Mouse (Mus musculus) liver, postnatal 0 days (tissue): ENCODE measurements around the gene Mrpl46. TPM values are rescaled to one million over a fixed set of nuclear protein-coding genes. Genes with fewer than 3 reads are reported as not detected.

ENCODE experiments used
- ATAC-seq: fragments of 200-750 bp; cut with Nextera tagmentation; 2 replicates; pipeline ENCODE4 v1.8.0; 2017; ENCODE audit warnings: mild to moderate bottlenecking, moderate library complexity
- DNase-seq: peaks from one replicate; pipeline ENCODE4 v3.0.0-alpha.2; 2016
- H3K27ac ChIP-seq: fragments of 300-500 bp; sonication (generic); 2 replicates; pipeline ENCODE4 v1.5.1; 2014; ENCODE audit warnings: antibody characterized with exemption, moderate library complexity, mild to moderate bottlenecking, low read depth
- H3K27me3 ChIP-seq: fragments of 300-500 bp; sonication (generic); 2 replicates; pipeline ENCODE4 v1.6.1; 2014; ENCODE audit warnings: low read length, control low read depth, mixed read lengths; ENCODE audit not compliant: insufficient read depth
- H3K36me3 ChIP-seq: fragments of 300-500 bp; sonication (generic); replicated peaks from 2 replicates; pipeline ENCODE4 v1.6.1; 2014; ENCODE audit warnings: mild to moderate bottlenecking, control low read depth, low read length, moderate library complexity, mixed read lengths; ENCODE audit not compliant: insufficient read depth
- H3K4me1 ChIP-seq: fragments of 300-500 bp; sonication (generic); 2 replicates; pipeline ENCODE4 v1.6.1; 2014; ENCODE audit warnings: antibody characterized with exemption, mild to moderate bottlenecking, control low read depth; ENCODE audit not compliant: insufficient read depth
- H3K4me2 ChIP-seq: fragments of 300-500 bp; sonication (generic); 2 replicates; pipeline ENCODE4 v1.6.1; 2014; ENCODE audit warnings: low read depth, mild to moderate bottlenecking, low read length, moderate library complexity, mixed read lengths
- H3K4me3 ChIP-seq: fragments of 300-500 bp; sonication (generic); 2 replicates; pipeline ENCODE4 v1.5.1; 2014; ENCODE audit warnings: low read depth, low read length
- H3K9ac ChIP-seq: fragments of 300-500 bp; sonication (generic); replicated peaks from 2 replicates; pipeline ENCODE4 v1.6.1; 2014; ENCODE audit warnings: mild to moderate bottlenecking, moderate library complexity
- H3K9me3 ChIP-seq: fragments of 300-500 bp; sonication (generic); 2 replicates; pipeline ENCODE4 v1.6.1; 2016; ENCODE audit warnings: mild to moderate bottlenecking, control low read depth, low read length, mixed read lengths
- CTCF ChIP-seq: sonication (generic); IDR thresholded peaks from 2 replicates; pipeline ENCODE4 v1.5.1; 2016; ENCODE audit warnings: antibody characterized with exemption, low read depth
- EP300 ChIP-seq: IDR thresholded peaks from 2 replicates; pipeline ENCODE4 v1.6.1; 2016; ENCODE audit warnings: antibody characterized with exemption, low read depth, mild to moderate bottlenecking
- WGBS: fragments of 180-500 bp; shearing (Covaris S2); extraction: QIAGEN DNeasy Blood & Tissue Kit; methylation state at CpG from one replicate; pipeline ENCODE4 v1.1.7; 2014; ENCODE audit not compliant: insufficient replicate concordance; 5-methylcytosine and 5-hydroxymethylcytosine counted together
- polyA plus RNA-seq: library from polyadenylated mRNA; unstranded; fragments of >200 nt; fragmentation: Nextera tagmentation; extraction: Ambion mirVana; gene quantifications from 2 replicates; pipeline ENCODE4 v1.2.1, GENCODE M21; 2015

The Mrpl46 gene
- polyA plus RNA-seq, 1 experiment from 2014 or later = 36.8 TPM

- Histone ChIP-seq H3K9me3 (no peaks in the 10 kb centered on the region), H3K27ac (no peak overlapping the region), H3K4me2 (no peak overlapping the region), H3K9ac (no peak overlapping the region), H3K27me3 (no peaks in the 10 kb centered on the region), H3K36me3 (peaks cover 12% of the 10 kb centered on the region; the same call in 1 of the 2 replicates), H3K4me3 (no peak overlapping the region), H3K4me1 (no peaks in the 10 kb centered on the region)
- DNase-seq (no peak), ATAC-seq (no peak)
- 60% methylated on average over 7 of the region's 7 CpGs for WGBS
- TF ChIP-seq EP300 (no peak), CTCF (no peak)
These were observed 14.2 kb downstream of the Mrpl46 start for GRCm38 (mm10) chr7:78769075-78769652.

GRCm38 (mm10) chr7:78767929-78768531 lies 15.3 kb downstream of the Mrpl46 start:
- Histone ChIP-seq H3K4me1 (no peaks in the 10 kb centered on the region), H3K36me3 (peaks cover 2% of the 10 kb centered on the region; the same call in 1 of the 2 replicates), H3K4me2 (no peak overlapping the region), H3K27me3 (no peaks in the 10 kb centered on the region), H3K27ac (no peak overlapping the region), H3K9me3 (no peaks in the 10 kb centered on the region), H3K4me3 (no peak overlapping the region), H3K9ac (no peak overlapping the region)
- 74% methylated on average over 12 of the region's 12 CpGs for WGBS
- no peak for DNase-seq
- TF ChIP-seq EP300 (no peak), CTCF (no peak)
- ATAC-seq = no peak

GRCm38 (mm10) chr7:78766019-78766683 lies 17.2 kb downstream of the Mrpl46 start:
- Histone ChIP-seq H3K27me3 (no peaks in the 10 kb centered on the region), H3K36me3 (no peaks in the 10 kb centered on the region), H3K9ac (no peak overlapping the region), H3K4me2 (no peak overlapping the region), H3K4me3 (no peak overlapping the region), H3K27ac (no peak overlapping the region), H3K9me3 (no peaks in the 10 kb centered on the region), H3K4me1 (no peaks in the 10 kb centered on the region)
- ATAC-seq (no peak), DNase-seq (peak; percentile 70)
- 21% methylated on average over 18 of the region's 18 CpGs for WGBS
- TF ChIP-seq CTCF (peak; percentile 76), EP300 (no peak)

- Histone ChIP-seq H3K4me2 (no peak overlapping the region), H3K4me3 (no peak overlapping the region), H3K4me1 (no peaks in the 10 kb centered on the region), H3K36me3 (no peaks in the 10 kb centered on the region), H3K9ac (no peak overlapping the region), H3K27ac (no peak overlapping the region), H3K9me3 (no peaks in the 10 kb centered on the region), H3K27me3 (no peaks in the 10 kb centered on the region)
- no peak for ATAC-seq
- WGBS = 63% methylated on average over 5 of the region's 5 CpGs
- no peak for DNase-seq
- TF ChIP-seq CTCF = no peak
- no peak for TF ChIP-seq EP300
These were observed 18.1 kb downstream of the Mrpl46 start for GRCm38 (mm10) chr7:78765215-78765631.

GRCm38 (mm10) chr7:78763801-78764200 lies 19.5 kb downstream of the Mrpl46 start:
- no peak overlapping the region for H3K4me2 ChIP-seq
- 81% methylated on average over 3 of the region's 3 CpGs for WGBS
- TF ChIP-seq CTCF (no peak), EP300 (no peak)
- no peak overlapping the region for H3K27ac ChIP-seq
- no peaks in the 10 kb centered on the region for H3K4me1 ChIP-seq
- H3K36me3 ChIP-seq = no peaks in the 10 kb centered on the region
- no peak overlapping the region for H3K4me3 ChIP-seq
- no peaks in the 10 kb centered on the region for H3K9me3 ChIP-seq
- no peaks in the 10 kb centered on the region for H3K27me3 ChIP-seq
- ATAC-seq (no peak), DNase-seq (no peak)
- no peak overlapping the region for H3K9ac ChIP-seq

GRCm38 (mm10) chr7:78754458-78755000 lies 28.8 kb downstream of the Mrpl46 start:
- Histone ChIP-seq H3K27me3 (no peaks in the 10 kb centered on the region), H3K36me3 (no peaks in the 10 kb centered on the region), H3K9ac (no peak overlapping the region), H3K4me1 (no peaks in the 10 kb centered on the region), H3K4me3 (no peak overlapping the region), H3K9me3 (no peaks in the 10 kb centered on the region), H3K4me2 (no peak overlapping the region), H3K27ac (no peak overlapping the region)
- WGBS = 69% methylated on average over 8 of the region's 8 CpGs
- no peak for ATAC-seq
- DNase-seq = no peak
- TF ChIP-seq EP300 = no peak
- TF ChIP-seq CTCF = no peak
